Mouse (Mus musculus): Measurements from ENCODE around the gene Lclat1. TPM values are rescaled to one million over a fixed set of nuclear protein-coding genes. Genes with fewer than 3 reads are reported as not detected.

The Lclat1 gene
- polyA plus RNA-seq, 1 experiment from 2014 or later = 11.3 TPM

DNA sequence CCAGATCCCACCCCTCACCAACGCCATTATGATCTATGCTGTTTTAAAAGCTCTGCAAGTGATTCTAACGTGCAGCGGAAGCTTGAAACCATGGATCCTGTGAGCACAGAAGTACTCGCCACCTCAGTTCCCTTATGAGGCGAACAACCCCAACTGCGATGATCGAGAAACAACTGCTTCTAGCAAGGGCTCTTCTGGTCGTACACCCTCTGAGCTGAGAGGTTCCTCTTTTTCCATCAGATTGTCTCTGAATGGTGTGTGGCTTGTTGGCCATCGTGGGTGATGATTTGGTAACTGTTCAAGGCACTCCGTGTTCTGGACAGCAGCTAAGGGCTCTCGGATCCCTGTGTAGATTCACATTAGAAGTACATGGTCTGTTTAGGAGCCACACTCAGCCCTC lies 12.7 kb upstream of the Lclat1 start:
- Histone ChIP-seq H3K4me3 (replicated peaks) (no peak overlapping the region), H3K4me2 (no peak overlapping the region), H3K9me3 (no peaks in the 10 kb centered on the region), H3K27me3 (replicated peaks) (no peaks in the 10 kb centered on the region), H3K9ac (no peak overlapping the region), H3K36me3 (no peaks in the 10 kb centered on the region), H3K27ac (no peak overlapping the region), H3K4me1 (no peaks in the 10 kb centered on the region)
- ATAC-seq (ENCODE audit: insufficient read depth, low FRiP score, low read depth) = no peak
- WGBS = 81% methylated on average over 11 of the region's 11 CpGs

DNA sequence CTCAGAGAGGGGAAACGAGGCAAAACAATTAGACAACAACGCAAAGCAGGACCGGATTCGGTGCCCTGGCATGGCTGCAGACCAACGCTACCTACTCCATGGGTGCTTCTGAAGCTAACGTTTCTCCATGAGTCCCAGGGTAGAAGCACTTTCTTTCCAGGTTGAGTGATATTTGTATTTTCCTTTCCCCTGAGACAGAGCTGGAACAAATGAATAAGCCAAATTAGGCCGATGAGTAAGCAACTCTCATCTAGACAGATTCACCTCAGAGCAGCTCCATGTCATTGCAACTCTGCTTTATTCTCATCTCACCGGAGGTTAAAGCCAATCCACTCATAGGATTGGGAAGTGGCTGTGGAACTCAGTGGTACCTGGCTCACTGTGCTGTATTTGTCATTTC lies 12.2 kb upstream of the Lclat1 start:
- Histone ChIP-seq H3K9ac (no peak overlapping the region), H3K9me3 (no peaks in the 10 kb centered on the region), H3K36me3 (no peaks in the 10 kb centered on the region), H3K27me3 (replicated peaks) (no peaks in the 10 kb centered on the region), H3K4me2 (no peak overlapping the region), H3K4me3 (replicated peaks) (no peak overlapping the region), H3K4me1 (no peaks in the 10 kb centered on the region), H3K27ac (no peak overlapping the region)
- no peak for ATAC-seq (ENCODE audit: insufficient read depth, low FRiP score, low read depth)
- WGBS = 91% methylated on average over 8 of the region's 8 CpGs

DNA sequence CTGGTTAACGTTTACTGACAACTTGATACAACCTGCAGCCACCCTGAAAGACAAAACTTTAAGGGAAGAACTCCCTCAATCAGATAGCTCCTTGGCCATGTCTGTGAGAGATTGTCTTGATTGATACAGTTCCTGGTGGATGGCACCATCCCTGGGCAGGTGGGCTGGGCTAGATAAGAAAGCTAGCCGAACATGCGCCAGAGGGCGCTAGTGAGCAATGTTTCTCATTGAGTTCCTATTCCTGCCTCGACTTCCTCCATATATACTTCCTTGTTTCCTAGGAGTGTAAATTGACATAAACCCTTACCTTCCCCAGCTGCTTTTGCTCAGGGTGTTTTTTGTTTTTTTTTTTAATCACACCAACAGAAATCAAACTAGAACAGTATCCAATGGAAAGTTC lies 11.3 kb upstream of the Lclat1 start:
- 33% methylated on average over 5 of the region's 5 CpGs for WGBS

DNA sequence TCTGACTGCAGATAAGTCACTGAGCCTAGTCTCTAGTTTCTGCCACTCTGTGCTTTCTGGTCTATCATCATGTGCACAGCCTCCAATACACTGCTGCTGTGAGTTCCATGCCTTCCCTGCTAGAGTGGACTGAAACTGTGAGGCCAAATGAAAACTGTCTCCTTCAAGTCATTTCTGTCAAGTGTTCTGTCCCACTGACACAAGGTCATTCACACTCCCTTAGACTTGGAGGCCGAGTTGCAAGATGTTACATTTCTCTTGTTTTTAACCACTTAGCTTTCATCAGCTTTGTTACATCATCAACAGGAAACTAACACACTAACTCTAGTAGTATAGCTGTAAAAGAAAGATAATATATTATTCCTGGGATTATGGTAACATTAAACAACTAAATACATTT lies 9.1 kb upstream of the Lclat1 start:
- ATAC-seq (ENCODE audit: insufficient read depth, low FRiP score, low read depth) = no peak
- Histone ChIP-seq H3K27me3 (replicated peaks) (no peaks in the 10 kb centered on the region), H3K36me3 (no peaks in the 10 kb centered on the region), H3K4me3 (replicated peaks) (no peak overlapping the region), H3K9ac (no peak overlapping the region), H3K27ac (no peak overlapping the region), H3K4me2 (no peak overlapping the region), H3K4me1 (no peaks in the 10 kb centered on the region), H3K9me3 (no peaks in the 10 kb centered on the region)
- 58% methylated on average over 1 of the region's 1 CpGs for WGBS

More for the DNA sequence above, 11.3 kb upstream of the Lclat1 start:
- ATAC-seq (ENCODE audit: insufficient read depth, low FRiP score, low read depth) = no peak
- no peak overlapping the region for H3K4me2 ChIP-seq
- no peak overlapping the region for H3K4me3 ChIP-seq (replicated peaks)
- no peak overlapping the region for H3K27ac ChIP-seq
- no peaks in the 10 kb centered on the region for H3K36me3 ChIP-seq
- no peaks in the 10 kb centered on the region for H3K4me1 ChIP-seq
- H3K9ac ChIP-seq = no peak overlapping the region
- no peaks in the 10 kb centered on the region for H3K9me3 ChIP-seq
- no peaks in the 10 kb centered on the region for H3K27me3 ChIP-seq (replicated peaks)

DNA sequence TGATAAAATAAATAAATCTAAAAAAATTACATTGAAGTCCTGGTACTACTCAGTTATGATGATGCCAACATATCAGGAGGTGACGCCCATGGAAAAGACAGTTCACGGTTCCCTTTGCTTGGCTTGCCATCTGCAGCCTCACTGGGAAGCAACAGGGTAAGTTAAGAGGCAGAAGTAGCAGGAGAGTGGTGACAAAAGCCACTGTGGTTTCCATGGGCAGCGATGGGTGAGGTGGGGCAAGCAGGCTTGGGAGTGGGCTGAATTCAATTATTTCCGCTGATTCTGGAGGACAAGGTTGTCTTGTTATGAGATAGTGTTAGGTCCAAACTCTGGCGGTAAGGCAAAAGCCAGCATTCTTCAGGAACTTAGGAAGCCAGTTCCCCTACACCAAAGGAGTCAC lies 7.4 kb upstream of the Lclat1 start:
- Histone ChIP-seq H3K4me2 (no peak overlapping the region), H3K36me3 (no peaks in the 10 kb centered on the region), H3K4me3 (replicated peaks) (no peak overlapping the region), H3K27me3 (replicated peaks) (no peaks in the 10 kb centered on the region), H3K9ac (no peak overlapping the region), H3K27ac (no peak overlapping the region), H3K4me1 (no peaks in the 10 kb centered on the region), H3K9me3 (no peaks in the 10 kb centered on the region)
- no peak for ATAC-seq (ENCODE audit: insufficient read depth, low FRiP score, low read depth)
- 92% methylated on average over 5 of the region's 5 CpGs for WGBS

DNA sequence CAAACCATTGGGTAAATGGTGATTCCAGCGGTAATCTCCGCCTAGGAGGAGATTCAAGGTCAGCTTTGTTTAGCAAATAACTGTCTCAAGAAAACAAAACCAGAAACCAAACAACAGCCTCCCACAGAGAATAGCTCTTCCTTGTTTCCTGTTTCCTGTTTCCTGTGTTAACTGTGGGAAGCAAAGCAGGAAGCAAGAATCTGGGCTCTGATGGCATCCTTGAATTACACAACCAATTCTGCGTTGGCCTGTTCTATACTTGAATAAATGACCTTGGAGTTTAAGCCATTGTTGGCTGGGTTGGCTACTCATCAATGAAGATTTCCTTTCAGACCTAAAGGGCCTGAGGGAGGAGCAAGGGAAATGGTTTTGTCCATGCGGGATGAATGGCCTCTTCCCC lies 5.2 kb upstream of the Lclat1 start:
- H3K36me3 ChIP-seq = no peaks in the 10 kb centered on the region
- H3K27ac ChIP-seq = no peak overlapping the region
- H3K9ac ChIP-seq = no peak overlapping the region
- 84% methylated on average over 4 of the region's 4 CpGs for whole genome bisulfite sequencing
- H3K4me3 ChIP-seq (replicated peaks) = no peak overlapping the region
- H3K4me2 ChIP-seq = no peak overlapping the region
- no peaks in the 10 kb centered on the region for H3K9me3 ChIP-seq
- no peaks in the 10 kb centered on the region for H3K4me1 ChIP-seq
- H3K27me3 ChIP-seq (replicated peaks) = no peaks in the 10 kb centered on the region
- no peak for ATAC-seq (ENCODE audit: insufficient read depth, low FRiP score, low read depth)

DNA sequence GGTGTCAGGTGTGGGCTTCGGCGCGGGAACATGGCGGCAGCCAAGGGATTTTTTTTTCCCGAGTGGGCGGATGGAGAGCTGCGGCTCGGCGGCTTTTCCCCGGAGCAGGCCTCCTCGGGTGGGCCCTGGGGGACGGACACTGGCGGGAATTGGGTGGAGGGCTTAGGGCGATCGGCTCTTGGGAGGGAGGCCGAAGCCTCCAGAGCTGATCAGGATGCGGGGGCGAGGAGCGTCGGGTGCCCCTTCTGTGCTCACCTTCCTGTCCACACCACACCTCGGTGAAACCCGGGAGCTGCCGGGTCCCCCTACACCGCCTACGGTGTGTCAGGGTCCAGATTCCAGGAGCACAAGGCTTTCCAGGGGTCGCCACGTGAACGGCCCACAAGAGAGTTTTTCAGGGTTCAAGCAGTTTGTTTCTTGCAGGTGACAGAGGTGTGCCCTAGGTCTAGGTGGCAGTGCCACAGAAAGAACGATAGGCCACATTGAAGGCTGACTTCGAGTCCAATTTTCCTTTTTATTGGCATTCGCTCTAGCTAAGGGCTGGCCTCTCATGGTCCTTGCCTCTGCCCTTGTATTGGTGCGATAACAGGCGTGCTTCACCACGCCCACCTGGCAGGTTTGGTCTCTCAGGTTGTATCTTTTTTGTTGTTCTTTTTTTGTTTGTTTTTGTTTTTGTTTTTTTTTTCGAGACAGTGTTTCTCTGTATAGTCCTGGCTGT lies 544 bp downstream of the Lclat1 start:
- Histone ChIP-seq H3K36me3 (no peaks in the 10 kb centered on the region), H3K4me2 (peak overlapping the region; percentile 86), H3K27me3 (replicated peaks) (no peaks in the 10 kb centered on the region), H3K9me3 (no peaks in the 10 kb centered on the region), H3K27ac (peak overlapping the region; percentile 40; the same call in 1 of the 2 replicates), H3K4me1 (peaks cover 11% of the 10 kb centered on the region), H3K4me3 (replicated peaks) (peak overlapping the region; percentile 72), H3K9ac (peak overlapping the region; percentile 79)
- WGBS = 5% methylated on average over 35 of the region's 35 CpGs
- ATAC-seq (ENCODE audit: insufficient read depth, low FRiP score, low read depth) = peak; percentile 45

DNA sequence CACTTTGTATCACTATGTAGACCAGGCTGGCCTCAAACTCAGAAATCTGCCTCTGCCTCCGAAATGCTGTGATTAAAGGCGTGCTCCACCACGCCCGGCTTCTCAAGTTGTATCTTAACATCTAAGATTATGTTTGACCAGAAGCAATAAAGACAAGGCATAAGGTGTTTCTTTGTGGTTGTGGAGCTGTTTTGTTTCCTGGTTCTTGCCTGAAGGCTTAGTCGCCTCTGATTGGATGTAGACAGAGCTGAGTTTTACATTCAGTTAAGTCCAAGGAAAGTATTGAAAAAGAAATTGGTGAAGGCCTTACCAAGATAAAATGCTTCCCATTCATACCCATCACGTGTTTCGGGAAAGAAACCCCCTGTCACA lies 1.1 kb downstream of the Lclat1 start:
- no peak overlapping the region; the same call in 1 of the 2 replicates for H3K27ac ChIP-seq

DNA sequence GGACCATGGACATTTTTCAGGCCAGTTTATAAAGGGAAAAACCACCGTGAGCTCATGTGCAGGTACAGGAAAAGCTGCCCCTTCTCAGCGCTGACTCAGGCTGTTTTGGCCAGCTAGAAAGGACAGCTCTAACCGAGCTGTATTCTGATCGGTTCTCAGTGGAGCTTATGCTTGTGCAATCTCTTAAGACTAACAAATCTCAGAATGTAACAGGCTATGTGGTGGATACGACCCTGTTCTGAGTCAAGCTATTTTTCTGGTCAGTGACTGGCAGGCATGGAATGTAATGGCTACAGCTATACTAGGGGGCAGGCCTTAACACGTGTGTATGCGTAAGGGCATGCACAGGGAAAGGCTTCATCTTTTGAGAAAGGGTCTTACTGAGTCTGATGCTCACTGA lies 4.3 kb downstream of the Lclat1 start:
- WGBS = 67% methylated on average over 7 of the region's 7 CpGs

More for the DNA sequence above, 1.1 kb downstream of the Lclat1 start:
- Histone ChIP-seq H3K9me3 (no peaks in the 10 kb centered on the region), H3K36me3 (no peaks in the 10 kb centered on the region), H3K4me2 (peak overlapping the region; percentile 86), H3K4me3 (replicated peaks) (peak overlapping the region; percentile 72), H3K27me3 (replicated peaks) (no peaks in the 10 kb centered on the region), H3K9ac (peak overlapping the region; percentile 79; the same call in 1 of the 2 replicates), H3K4me1 (peaks cover 13% of the 10 kb centered on the region)
- 74% methylated on average over 7 of the region's 7 CpGs for WGBS
- ATAC-seq (ENCODE audit: insufficient read depth, low FRiP score, low read depth) = no peak

DNA sequence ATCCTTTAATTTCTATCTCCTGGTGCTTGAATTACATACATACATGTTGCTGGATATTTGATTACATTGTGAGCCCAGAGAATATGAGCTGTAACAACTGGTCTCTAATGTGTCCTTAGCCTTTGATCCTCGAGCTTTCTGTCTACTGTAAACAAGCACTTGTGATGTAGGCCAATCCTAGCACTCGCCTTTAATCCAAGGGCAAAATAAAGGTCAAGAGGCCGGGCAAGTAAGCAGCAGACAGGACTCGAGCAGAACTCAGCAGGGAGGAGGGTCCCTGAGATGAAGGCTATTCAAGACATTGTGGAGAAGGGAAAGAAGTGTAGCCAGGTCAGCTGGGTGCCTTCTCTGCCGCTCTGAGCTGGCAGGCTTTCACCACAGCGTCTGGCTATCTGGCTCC lies 4.8 kb downstream of the Lclat1 start:
- peaks cover 13% of the 10 kb centered on the region for H3K4me1 ChIP-seq
- ATAC-seq (ENCODE audit: insufficient read depth, low FRiP score, low read depth) = no peak
- 37% methylated on average over 6 of the region's 6 CpGs for WGBS
- no peaks in the 10 kb centered on the region for H3K27me3 ChIP-seq (replicated peaks)
- no peak overlapping the region for H3K27ac ChIP-seq
- no peak overlapping the region for H3K9ac ChIP-seq
- no peak overlapping the region for H3K4me2 ChIP-seq
- no peaks in the 10 kb centered on the region for H3K9me3 ChIP-seq
- H3K4me3 ChIP-seq (replicated peaks) = no peak overlapping the region
- no peaks in the 10 kb centered on the region for H3K36me3 ChIP-seq

More for the DNA sequence above, 4.3 kb downstream of the Lclat1 start:
- Histone ChIP-seq H3K36me3 (no peaks in the 10 kb centered on the region), H3K9ac (no peak overlapping the region), H3K4me3 (replicated peaks) (no peak overlapping the region), H3K27ac (no peak overlapping the region), H3K4me1 (peaks cover 13% of the 10 kb centered on the region), H3K27me3 (replicated peaks) (no peaks in the 10 kb centered on the region), H3K4me2 (no peak overlapping the region), H3K9me3 (no peaks in the 10 kb centered on the region)
- no peak for ATAC-seq (ENCODE audit: insufficient read depth, low FRiP score, low read depth)

DNA sequence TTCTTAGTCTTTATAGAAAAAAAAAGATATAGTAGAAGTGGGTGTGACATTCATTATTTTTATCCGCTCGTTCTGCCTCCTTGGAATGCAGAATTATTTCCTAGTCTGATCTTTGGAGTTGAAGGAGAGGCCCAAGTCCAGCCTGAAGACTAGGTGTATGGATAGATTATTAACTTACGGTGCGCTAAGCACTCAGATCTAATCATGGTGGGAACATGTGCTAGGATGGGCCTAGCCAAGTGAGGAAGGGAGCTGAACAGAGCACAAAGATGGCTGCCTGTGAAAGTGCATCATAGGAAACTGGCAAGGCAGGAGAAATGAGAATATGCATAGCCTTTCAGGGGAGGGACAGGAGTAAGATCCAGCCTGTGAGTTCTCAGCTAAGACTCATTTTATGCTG lies 5.4 kb downstream of the Lclat1 start:
- no peaks in the 10 kb centered on the region for H3K27me3 ChIP-seq (replicated peaks)
- H3K4me1 ChIP-seq = peaks cover 13% of the 10 kb centered on the region
- H3K9me3 ChIP-seq = no peaks in the 10 kb centered on the region
- H3K9ac ChIP-seq = no peak overlapping the region
- H3K27ac ChIP-seq = no peak overlapping the region
- 79% methylated on average over 4 of the region's 4 CpGs for WGBS
- H3K4me2 ChIP-seq = no peak overlapping the region
- no peaks in the 10 kb centered on the region for H3K36me3 ChIP-seq
- no peak overlapping the region for H3K4me3 ChIP-seq (replicated peaks)
- ATAC-seq (ENCODE audit: insufficient read depth, low FRiP score, low read depth) = no peak

DNA sequence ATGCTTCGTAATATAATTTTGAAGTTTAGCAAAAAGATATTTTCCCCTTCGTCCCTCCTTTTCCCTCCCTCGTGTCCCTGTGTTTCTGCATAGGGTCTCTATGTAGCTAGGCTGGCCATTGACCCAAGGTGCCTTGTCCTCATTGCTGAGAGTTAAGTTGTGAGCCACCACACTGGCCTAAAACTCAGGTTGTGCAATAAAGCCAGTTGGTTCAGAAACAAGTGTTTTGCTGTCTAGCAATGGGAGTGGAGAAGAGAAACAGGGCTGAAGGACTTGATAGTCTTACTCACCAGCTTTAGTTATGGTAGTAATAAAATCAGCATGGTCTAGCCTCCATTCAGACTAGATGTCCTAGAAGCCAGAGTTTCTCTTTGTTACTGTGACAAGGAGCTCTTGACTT lies 10.3 kb downstream of the Lclat1 start:
- Histone ChIP-seq H3K27ac (no peak overlapping the region), H3K9ac (no peak overlapping the region), H3K9me3 (no peaks in the 10 kb centered on the region), H3K27me3 (replicated peaks) (no peaks in the 10 kb centered on the region), H3K4me2 (no peak overlapping the region), H3K4me1 (0 out of 2 replicates have a peak, but pooled peaks cover 3% of the 10 kb centered on the region), H3K4me3 (replicated peaks) (no peak overlapping the region), H3K36me3 (no peaks in the 10 kb centered on the region)
- no peak for ATAC-seq (ENCODE audit: insufficient read depth, low FRiP score, low read depth)
- WGBS = 93% methylated on average over 3 of the region's 3 CpGs

DNA sequence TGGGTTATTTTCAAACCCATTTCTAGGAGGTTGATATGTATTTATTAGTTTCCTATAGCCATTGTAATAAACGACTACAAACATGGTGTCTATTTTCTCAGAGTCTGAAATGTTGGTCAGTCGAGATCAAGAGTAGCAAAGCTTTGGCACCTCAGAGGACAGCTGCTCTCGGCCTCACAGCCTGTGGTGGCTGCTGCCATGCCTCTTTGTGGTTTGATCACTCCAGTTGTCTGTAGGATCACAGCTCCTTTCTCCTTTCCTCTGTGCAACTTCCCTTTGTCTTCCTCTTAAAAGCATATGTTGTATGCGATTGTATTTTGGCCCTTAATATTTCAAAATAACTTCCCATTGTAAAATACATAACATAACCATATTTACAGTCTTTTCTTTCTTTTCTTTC lies 10.9 kb downstream of the Lclat1 start:
- no peak for ATAC-seq (ENCODE audit: insufficient read depth, low FRiP score, low read depth)
- WGBS = 81% methylated on average over 4 of the region's 4 CpGs
- H3K4me2 ChIP-seq = no peak overlapping the region

More for the DNA sequence above, 10.9 kb downstream of the Lclat1 start:
- no peaks in the 10 kb centered on the region for H3K4me1 ChIP-seq
- no peaks in the 10 kb centered on the region for H3K9me3 ChIP-seq
- no peaks in the 10 kb centered on the region for H3K36me3 ChIP-seq
- no peak overlapping the region for H3K27ac ChIP-seq
- H3K4me3 ChIP-seq (replicated peaks) = no peak overlapping the region
- no peak overlapping the region for H3K9ac ChIP-seq
- H3K27me3 ChIP-seq (replicated peaks) = no peaks in the 10 kb centered on the region
